Mouse (Mus musculus) liver, postnatal 0 days (tissue): ENCODE results near the gene Gm10330.
"Not testable (repeated sequence)": the region's sequence is repeated elsewhere in the genome, so short reads cannot be mapped to it uniquely, and the experiment has no call there.

Experiments used
- CTCF ChIP-seq: sonication (generic); IDR thresholded peaks from 2 replicates; pipeline ENCODE4 v1.5.1; 2016; ENCODE audit warnings: antibody characterized with exemption, low read depth
- EP300 ChIP-seq: IDR thresholded peaks from 2 replicates; pipeline ENCODE4 v1.6.1; 2016; ENCODE audit warnings: antibody characterized with exemption, low read depth, mild to moderate bottlenecking

- TF ChIP-seq CTCF, EP300: not testable (repeated sequence)
These were observed 20.7 kb upstream of the Gm10330 start for GRCm38 (mm10) chr12:23800776-23801175.
